In genomic region chr1:144330365-144331050, GRCm38 (mm10) we compare ENCODE assay signal across 11 mouse cellular contexts.
A peak's percentile ranks its signal among the peaks of the same experiment; 100 is the strongest.
DNase-seq lines count a peak whose midpoint lies in the region; ATAC-seq lines count a peak whose summit lies in the region.
"Had no signal": no experiment of that assay in that cellular context is flagged by ENCODE, and none has a peak within 500 bp of the region (broad histone marks: within the 10 kb centered on the region; RNA-seq: fewer than 3 reads in every experiment).

No protein-coding gene starts in this region.

- H3K9me3 ChIP-seq in liver, embryonic 16.5 days (replicated peaks; ENCODE audit: control insufficient read depth, low read length): no peaks in the 10 kb centered on the region
- no peaks in the 10 kb centered on the region for H3K9me3 ChIP-seq in liver, embryonic 11.5 days (ENCODE audit: control insufficient read depth, low read length)
- H3K9me3 ChIP-seq in intestine, embryonic 15.5 days: no peaks in the 10 kb centered on the region
- H3K9me3 ChIP-seq: forebrain, embryonic 15.5 days; limb, embryonic 12.5 days; neural tube, embryonic 12.5 days had no signal

- whole genome bisulfite sequencing in liver, embryonic 16.5 days (ENCODE audit: insufficient replicate concordance): 27% methylated on average over 8 of the region's 8 CpGs
- 62% methylated on average over 8 of the region's 8 CpGs for WGBS in liver, embryonic 11.5 days
- WGBS in intestine, embryonic 15.5 days: 41% methylated on average over 8 of the region's 8 CpGs

- H3K27me3 ChIP-seq in liver, embryonic 16.5 days (ENCODE audit: control insufficient read depth, insufficient read depth, low read depth, low read length): no peaks in the 10 kb centered on the region
- no peaks in the 10 kb centered on the region for H3K27me3 ChIP-seq in liver, embryonic 11.5 days (replicated peaks; ENCODE audit: control insufficient read depth, insufficient read depth, low read length)
- no peaks in the 10 kb centered on the region for H3K27me3 ChIP-seq in intestine, embryonic 15.5 days (replicated peaks)
- H3K27me3 ChIP-seq: forebrain, embryonic 15.5 days; limb, embryonic 12.5 days; neural tube, embryonic 12.5 days had no signal

- no peak overlapping the region for H3K9ac ChIP-seq in liver, embryonic 16.5 days (ENCODE audit: low read depth, low read length)
- H3K9ac ChIP-seq in liver, embryonic 11.5 days (ENCODE audit: low read depth, low read length): no peak overlapping the region
- H3K9ac ChIP-seq in intestine, embryonic 15.5 days: no peak overlapping the region
- H3K9ac ChIP-seq: forebrain, embryonic 15.5 days; limb, embryonic 12.5 days; neural tube, embryonic 12.5 days had no signal

- no peak overlapping the region for H3K27ac ChIP-seq in liver, embryonic 16.5 days (ENCODE audit: low read length)
- H3K27ac ChIP-seq in liver, embryonic 11.5 days (ENCODE audit: low read depth, low read length): no peak overlapping the region
- H3K27ac ChIP-seq in intestine, embryonic 15.5 days: peak overlapping the region; percentile 36; the same call in 1 of the 2 replicates
- H3K27ac ChIP-seq: forebrain, embryonic 15.5 days; limb, embryonic 12.5 days; neural tube, embryonic 12.5 days had no signal

- H3K36me3 ChIP-seq in liver, embryonic 16.5 days (ENCODE audit: control insufficient read depth, insufficient read depth): no peaks in the 10 kb centered on the region
- H3K36me3 ChIP-seq in liver, embryonic 11.5 days (ENCODE audit: control insufficient read depth, insufficient read depth, low read length): no peaks in the 10 kb centered on the region
- H3K36me3 ChIP-seq in intestine, embryonic 15.5 days: no peaks in the 10 kb centered on the region
- H3K36me3 ChIP-seq: forebrain, embryonic 15.5 days; limb, embryonic 12.5 days; neural tube, embryonic 12.5 days had no signal

- no peaks in the 10 kb centered on the region for H3K4me1 ChIP-seq in liver, embryonic 16.5 days (ENCODE audit: control insufficient read depth, low read depth, low read length)
- no peaks in the 10 kb centered on the region for H3K4me1 ChIP-seq in liver, embryonic 11.5 days (replicated peaks; ENCODE audit: control insufficient read depth, insufficient read depth, low read length)
- no peaks in the 10 kb centered on the region for H3K4me1 ChIP-seq in intestine, embryonic 15.5 days (replicated peaks)
- H3K4me1 ChIP-seq: forebrain, embryonic 15.5 days; limb, embryonic 12.5 days; neural tube, embryonic 12.5 days had no signal

- DNase-seq in liver, embryonic 11.5 days (ENCODE audit: low spot score): no peak
- DNase-seq in naive thymus-derived CD4-positive, alpha-beta T cell, adult 2 months (ENCODE audit: low read depth): peak; percentile 85
- peak; percentile 2 for DNase-seq in yolk sac, embryonic 10.5 days (ENCODE audit: low spot score)
- DNase-seq in neural tube, embryonic 10.5 days (ENCODE audit: extremely low spot score, low spot score): no peak
- no peak for DNase-seq in cerebellum, adult 8-10 months
- no peak for DNase-seq in testis, postnatal 14 days (ENCODE audit: low spot score)

- ATAC-seq in liver, embryonic 16.5 days (ENCODE audit: low read depth): peak; percentile 41; the same call in 1 of the 2 replicates
- no peak for ATAC-seq in liver, embryonic 11.5 days (replicated peaks; ENCODE audit: low FRiP score)
- 0 out of 2 replicates have a peak, but pooled peaks have one; percentile 66 for ATAC-seq in intestine, embryonic 15.5 days
- ATAC-seq: forebrain, embryonic 15.5 days had no signal

- no peak overlapping the region for H3K4me3 ChIP-seq in liver, embryonic 16.5 days (ENCODE audit: low read depth, low read length)
- H3K4me3 ChIP-seq in liver, embryonic 11.5 days (ENCODE audit: low read depth, low read length): no peak overlapping the region
- H3K4me3 ChIP-seq in intestine, embryonic 15.5 days (replicated peaks): no peak overlapping the region
- H3K4me3 ChIP-seq: forebrain, embryonic 15.5 days; limb, embryonic 12.5 days; neural tube, embryonic 12.5 days had no signal

- no peak overlapping the region for H3K4me2 ChIP-seq in liver, embryonic 16.5 days (ENCODE audit: low read depth, low read length)
- no peak overlapping the region for H3K4me2 ChIP-seq in liver, embryonic 11.5 days
- H3K4me2 ChIP-seq in intestine, embryonic 15.5 days (replicated peaks): no peak overlapping the region
- H3K4me2 ChIP-seq: forebrain, embryonic 15.5 days; limb, embryonic 12.5 days; neural tube, embryonic 12.5 days had no signal

Comparison
In these comparisons a context has a peak if more than half of its experiments do, and no peak if none do; other contexts are left out.
1. DNase-seq: peak in naive thymus-derived CD4-positive, alpha-beta T cell, adult 2 months (single experiment) and yolk sac, embryonic 10.5 days (single experiment); none in liver, embryonic 11.5 days (single experiment), neural tube, embryonic 10.5 days (single experiment), cerebellum, adult 8-10 months (single experiment) and testis, postnatal 14 days (single experiment).